Mouse (Mus musculus) frontal cortex, adult (tissue): ENCODE results near the gene Slc8b1.
A peak's percentile ranks its signal among the peaks of the same experiment; 100 is the strongest.

Experiments
- ATAC-seq: cut with Nextera tagmentation; 2 replicates; pipeline ENCODE4 v1.9.2; 2017; ENCODE audit warnings: mild to moderate bottlenecking, moderate library complexity, mixed read lengths; ENCODE audit not compliant: low TSS enrichment

Slc8b1 gene

DNA sequence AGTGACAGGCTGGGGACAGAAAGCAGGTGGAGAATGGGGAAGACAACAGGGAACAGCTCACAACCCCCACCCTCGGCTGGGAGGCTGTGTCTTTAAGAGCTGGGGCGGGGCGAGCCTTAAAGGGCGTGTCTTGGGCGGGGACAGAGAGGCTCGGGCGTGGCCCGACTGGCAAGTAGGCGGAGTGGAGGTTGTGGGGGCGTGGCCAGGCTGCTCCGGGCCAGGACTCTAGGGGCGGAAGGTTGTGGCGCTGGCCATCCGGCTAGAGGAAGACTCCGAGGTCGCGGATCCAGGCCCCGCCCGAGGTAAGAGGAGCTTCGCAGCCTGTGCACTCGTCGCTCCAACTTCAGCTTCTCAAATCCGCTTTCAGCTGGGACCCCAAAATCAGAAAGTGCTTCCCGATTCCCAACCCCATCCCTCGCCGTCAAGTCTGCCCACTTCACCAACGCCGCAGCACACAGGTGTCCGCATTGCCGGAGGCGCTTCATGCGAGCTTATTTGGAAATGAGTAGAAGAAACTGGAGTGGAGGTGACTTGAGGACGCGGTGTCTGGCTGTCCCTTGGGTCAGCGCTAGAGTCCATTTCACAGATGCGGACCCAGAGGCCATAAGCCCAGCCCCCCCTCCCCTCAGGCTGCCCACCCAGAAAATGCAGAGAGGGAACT lies at the start of gene Slc8b1:
Gene Slc8b1, plus strand, starts transcription at position 187 of the 661 bp plus-strand sequence.
- peak; percentile 85; the same call in 1 of the 2 replicates for ATAC-seq

DNA sequence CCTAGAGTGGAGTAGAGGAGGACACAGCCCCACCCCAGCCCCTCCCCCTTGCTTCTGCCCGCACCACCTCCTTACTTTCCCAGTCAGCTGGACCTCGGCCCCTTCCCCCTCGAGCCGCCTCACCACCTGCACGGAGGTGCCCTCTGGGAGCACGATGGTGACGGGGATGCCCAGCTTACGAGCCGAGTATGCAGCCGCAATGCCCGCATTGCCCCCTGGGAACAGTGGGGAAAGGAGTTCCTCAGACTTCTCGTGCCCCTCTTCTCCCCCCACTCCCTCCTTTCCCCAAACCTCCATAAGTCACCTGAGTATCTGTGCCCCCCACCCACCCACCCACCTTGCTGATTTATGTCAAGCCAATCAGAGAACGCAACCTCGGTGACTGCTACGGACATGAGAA lies 49.1 kb upstream of the Slc8b1 start:
- ATAC-seq = no peak

DNA sequence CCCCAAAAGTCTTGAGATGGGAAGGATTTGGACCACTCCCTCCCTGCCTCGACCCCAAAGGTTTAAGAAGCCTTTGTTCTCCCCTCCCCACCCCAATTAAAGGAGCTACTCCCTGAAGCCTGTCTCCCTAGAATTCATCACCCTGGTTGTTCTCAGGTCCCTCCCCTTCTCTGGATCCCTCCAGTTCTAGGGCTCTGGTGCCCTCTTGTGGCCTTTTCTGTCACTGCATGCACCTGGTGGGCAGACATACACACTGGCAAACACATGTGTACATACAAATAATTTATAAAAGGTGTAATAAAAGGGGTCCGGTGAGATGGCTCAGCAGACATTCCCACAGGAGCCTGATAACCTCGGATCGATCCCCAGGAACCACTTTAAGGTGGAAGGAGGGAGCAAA lies 46.6 kb upstream of the Slc8b1 start:
- no peak for ATAC-seq

DNA sequence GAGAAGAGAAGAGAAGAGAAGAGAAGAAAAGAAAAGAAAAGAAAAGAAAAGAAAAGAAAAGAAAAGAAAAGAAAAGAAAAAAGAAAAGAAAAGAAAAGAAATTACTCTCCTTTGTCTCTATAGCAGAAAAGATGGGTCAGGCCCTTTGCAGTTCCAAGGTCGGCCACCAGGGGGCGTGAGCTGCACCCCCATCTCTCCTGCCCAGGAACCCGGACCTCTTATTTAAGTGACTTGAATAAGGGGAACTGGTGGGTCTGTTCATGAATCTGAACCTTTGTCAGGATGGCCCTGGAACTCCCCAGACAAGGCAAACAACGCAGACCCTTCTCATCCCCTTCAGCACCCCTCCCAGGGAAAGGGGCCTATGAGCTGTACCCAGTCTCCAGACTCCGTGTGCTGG lies 45.9 kb upstream of the Slc8b1 start:
- no peak for ATAC-seq

DNA sequence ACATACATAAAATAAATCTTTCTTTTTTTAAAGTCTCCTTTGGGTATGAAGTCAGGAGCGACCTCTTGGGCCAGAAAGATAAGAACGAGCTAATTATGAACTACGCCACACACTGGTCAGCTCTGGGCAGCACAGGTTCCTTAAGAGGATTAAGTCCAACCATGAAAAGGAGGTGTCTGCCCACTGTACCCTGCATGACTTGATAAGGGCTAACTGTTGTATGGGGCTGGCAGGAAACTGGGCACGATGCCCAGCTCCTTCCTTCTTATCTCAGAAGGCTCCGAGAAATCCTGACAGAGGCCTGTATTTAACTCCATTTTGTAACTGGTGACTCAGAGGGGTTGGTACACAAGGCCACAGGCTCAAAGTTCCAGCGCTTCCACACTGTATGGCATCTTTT lies 45.1 kb upstream of the Slc8b1 start:
- ATAC-seq = no peak

DNA sequence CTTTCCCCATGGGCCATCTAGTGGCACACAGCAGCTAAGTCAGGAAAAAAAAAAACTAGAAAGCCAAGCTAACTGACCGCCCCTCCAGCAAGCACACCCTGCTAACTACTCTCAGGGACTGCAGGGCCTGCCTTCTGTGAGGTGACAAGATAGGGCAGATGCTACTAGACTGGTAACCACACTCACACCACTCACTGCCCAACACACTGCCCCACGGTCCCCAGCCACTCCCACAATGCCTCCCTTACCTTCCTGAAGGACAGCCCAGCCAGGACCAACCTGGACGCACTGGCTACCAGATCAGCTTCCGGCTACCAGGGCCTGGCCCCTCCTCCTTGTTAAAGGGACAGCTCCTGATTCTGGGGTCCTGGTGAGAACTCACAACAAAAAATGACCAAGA lies 43.9 kb upstream of the Slc8b1 start:
- no peak for ATAC-seq

DNA sequence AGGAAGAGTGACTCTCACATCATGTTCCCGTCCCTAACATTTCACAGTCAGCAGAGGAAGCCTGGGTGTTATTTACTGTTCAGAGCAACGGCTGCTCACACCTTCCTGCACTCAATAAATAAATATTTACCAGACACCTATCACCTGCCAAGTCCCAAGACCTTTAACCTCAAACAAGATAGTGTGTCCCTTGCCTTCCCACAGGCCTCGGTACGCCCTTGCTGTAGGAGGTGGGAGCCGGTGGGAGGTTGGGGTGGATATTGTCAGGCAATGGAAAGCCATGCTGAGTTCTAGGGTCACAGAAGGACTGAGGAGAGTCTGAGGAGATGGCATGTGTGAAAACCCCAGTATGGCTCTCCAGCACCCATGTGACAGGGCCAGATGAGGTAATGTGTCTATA lies 42.6 kb upstream of the Slc8b1 start:
- no peak for ATAC-seq

DNA sequence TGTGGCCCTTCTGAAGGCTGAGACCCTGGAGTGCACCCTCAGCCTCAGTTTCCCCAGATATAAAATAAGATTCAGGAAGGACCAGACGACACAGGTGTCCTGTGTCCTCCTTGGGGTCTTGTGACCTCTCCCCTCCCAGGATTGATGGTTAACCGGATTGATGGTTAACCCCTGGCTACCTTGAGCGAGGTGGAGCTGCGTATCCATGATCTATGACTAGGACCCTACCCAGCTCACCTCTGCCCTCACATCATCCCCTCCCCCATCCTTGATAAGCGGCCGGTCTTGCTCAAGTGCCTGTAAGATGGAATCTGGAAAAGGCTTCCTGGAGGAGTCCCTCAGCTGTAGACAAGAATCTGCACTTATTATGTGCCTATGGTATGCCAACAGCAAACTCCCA lies 42.1 kb upstream of the Slc8b1 start:
- ATAC-seq = no peak

DNA sequence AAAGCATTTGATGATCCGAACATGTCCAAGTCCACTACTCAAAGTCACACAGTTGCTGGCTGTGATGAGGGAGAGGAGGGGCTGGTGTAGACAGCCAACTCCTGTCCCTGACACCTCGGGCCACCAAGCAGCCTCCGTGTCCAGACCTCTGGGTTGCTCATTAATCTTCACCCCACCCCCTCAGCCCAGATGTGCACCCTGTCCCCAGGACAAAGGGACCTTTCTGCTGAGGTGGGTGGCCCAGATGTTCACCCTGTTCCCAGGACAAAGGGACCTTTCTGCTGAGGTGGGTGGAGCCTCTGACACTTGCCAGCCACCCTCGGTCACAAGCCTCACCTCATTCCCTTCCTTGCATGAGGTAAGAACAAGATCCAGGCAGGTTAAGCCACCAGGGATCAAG lies 39.4 kb upstream of the Slc8b1 start:
- ATAC-seq = no peak

DNA sequence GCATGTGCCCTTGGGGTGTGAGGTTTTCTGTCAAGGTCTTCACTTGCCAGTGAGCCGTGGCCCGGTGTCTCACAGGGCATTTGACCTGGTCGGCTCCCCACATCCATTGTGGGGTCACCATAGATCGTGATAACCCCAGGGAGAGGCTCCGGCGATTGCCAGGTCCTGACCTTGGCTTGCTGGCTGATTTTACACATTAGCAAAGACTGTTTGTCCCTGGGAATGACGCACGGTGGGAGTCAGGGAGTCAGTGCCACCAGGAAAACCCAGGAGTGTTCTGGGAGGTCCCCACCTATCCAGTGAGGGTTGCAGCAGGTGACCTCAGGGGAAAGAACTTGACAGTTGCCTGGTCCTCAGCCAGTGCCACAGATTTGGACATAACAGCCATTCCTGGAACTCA lies 38.2 kb upstream of the Slc8b1 start, which contains the start of gene Sdsl:
Gene Sdsl, minus strand, starts transcription at position 41 of the 400 bp plus-strand sequence.
- ATAC-seq = no peak

DNA sequence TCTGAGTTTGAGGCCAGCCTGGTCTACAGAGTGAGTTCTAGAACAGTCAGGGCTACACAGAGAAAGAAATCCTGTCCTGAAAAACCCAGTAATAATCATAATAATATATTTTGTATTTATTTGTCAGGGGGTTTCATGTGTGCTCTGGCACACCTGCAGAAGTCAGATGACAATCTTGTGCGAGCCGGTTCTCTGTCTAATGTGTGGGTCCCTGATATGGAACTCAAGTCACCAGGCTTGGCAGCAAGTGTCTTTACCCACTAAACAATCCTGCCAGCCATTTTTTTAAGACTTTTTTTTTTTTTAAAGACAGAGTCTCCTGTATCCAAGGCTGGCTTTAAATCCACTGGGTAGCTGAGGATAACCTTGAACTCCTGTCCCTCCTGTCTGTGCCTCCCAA lies 37.6 kb upstream of the Slc8b1 start:
- no peak for ATAC-seq

DNA sequence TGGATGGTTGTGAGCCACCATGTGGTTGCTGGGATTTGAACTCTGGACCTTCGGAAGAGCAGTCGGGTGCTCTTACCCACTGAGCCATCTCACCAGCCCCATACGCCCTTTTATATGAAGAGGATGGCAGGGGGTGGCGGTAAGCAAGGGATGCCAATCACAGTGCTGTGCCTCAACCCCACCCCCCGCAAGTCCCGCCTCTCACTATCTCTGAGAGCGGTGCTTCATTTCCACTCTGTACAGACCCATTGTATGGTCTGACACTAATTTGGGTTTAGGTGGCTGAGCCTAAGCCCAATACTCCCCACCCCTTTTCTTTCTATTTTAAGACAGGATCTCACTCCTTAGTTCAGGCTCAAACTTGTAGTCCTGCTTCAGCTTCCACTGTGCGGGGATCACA lies 35.1 kb upstream of the Slc8b1 start:
- ATAC-seq = no peak

DNA sequence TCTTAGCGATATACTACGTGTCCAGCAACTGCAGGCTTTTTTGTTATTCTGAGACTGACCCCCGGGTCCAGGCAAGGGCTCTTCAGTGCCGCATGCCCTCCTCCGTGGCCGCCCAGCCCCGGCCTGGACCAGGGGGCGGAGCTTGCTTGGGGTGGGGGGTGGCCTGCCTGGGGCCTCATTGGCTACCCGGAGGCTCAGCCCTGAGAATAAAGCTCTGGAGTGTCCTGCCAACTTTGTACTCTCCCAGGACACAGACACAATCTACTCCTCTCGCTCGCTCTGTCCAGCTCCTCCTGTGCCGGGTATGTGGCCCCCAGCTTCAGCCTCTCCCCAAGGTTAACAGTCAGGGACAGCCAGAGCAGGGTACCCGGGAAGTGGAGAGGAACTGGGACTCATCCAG lies 34.7 kb upstream of the Slc8b1 start, which contains the start of gene Sds:
Gene Sds, plus strand, starts transcription at position 231 of the 400 bp plus-strand sequence.
- ATAC-seq = no peak

DNA sequence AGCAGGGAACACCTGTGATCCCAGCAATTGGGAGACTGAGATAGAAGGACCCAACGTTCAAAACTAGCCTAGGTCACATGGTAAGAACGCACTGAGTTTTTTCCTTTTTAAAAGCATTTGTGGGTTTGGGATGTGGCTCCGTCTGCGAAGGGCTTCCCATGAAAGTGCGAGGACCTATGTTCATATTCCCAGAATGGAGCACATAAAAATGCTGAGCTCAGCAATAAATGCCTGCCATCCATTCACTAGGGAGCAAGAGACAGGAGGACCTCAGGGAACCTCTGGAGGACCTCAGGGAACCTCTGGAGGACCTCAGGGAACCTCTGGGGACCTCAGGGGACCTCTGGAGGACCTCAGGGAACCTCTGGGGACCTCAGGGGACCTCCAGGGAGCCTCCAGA lies 33.0 kb upstream of the Slc8b1 start:
- no peak for ATAC-seq

DNA sequence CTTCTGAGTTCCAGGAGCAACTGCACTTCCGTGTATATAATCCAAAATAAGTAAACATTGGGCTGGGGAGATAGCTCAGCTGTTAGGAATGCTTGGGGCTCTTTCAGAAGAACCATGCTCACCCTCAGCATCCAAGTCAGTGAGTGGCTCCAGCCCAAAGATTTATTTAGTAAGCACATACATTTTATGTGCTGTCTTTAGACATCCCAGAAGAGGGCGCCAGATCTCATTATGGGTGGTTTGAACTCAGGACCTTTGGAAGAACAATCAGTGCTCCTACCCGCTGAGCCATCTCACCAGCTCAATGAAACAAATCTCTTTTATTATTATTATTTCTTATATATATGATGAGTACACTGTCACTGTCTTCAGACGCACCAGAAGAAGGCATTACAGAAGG lies 31.4 kb upstream of the Slc8b1 start:
- no peak for ATAC-seq

DNA sequence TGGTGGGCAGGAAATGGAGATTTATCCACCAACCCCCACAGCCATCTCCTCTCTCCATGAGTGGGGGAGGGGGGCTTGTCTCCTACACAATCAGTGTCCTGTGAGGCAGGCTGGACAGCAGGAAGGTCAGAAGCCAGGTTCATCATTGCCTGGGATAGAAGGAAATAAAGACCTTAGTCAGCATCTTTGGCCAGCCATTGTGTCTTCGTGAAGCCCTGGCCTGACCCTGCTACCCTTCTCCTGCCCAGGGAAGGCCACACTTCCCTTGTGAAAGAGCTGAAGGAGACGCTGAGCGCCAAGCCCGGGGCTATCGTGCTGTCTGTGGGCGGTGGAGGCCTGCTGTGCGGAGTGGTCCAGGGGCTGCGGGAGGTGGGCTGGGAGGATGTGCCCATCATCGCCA lies 29.8 kb upstream of the Slc8b1 start:
- ATAC-seq = no peak

DNA sequence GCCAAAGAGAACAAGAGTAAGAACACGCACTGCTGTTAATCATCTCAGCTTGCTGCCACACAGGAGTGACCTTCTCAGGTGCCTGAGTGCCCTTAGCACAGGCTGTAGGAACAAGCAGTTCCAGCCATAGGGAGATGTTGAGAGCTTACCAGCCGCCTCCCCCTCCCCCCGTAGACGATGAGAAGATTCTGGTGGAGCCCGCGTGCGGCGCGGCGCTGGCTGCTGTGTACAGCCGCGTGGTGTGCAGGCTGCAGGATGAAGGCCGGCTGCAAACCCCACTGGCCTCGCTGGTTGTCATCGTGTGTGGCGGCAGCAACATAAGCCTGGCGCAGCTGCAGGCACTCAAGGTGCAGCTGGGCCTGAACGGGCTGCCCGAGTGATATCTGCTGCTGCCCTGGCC lies 27.6 kb upstream of the Slc8b1 start:
- no peak for ATAC-seq

DNA sequence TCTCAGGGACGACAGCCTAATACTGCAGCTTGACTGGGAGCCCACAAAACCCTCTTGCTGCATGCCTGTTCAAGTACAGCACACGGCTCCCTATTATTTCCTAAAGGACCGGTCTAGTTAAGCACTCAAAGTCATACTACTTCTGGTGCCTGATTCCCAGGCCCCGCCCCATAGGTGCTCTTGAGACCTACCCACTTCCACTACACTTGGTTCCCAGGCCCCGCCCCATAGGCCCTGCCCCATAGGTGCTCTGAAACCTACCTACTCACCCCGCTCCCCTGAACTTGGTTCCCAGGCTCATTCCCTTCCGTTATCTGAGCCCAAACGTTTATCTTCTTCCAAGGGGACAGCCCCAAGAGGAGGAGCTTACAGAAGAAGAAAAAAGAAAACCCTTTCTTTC lies 23.1 kb upstream of the Slc8b1 start:
- ATAC-seq = no peak

DNA sequence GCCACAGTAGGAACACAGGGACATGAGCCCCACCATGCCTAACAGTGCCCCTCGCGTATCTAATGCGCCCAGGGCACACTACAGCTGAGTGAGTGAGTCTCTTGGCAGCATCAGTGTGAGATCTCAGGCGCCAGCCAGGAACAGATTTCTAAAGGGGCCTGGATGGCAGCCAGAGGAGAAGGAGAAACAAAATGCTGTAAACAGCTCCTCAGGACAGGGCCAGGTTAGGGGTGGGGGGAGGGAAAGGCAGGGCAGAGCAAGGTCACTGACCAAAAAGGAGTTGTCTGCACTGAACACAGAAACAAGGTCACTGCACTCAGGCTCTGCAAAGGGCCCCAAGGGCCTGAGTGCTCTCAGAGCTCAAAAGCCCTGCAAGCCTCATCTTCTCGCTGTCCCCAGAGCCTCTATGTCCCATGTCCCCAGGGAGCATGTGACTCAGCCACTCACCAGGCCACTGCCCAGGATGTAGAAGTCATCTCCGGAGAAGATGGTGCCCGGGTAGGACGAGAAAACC lies 20.2 kb upstream of the Slc8b1 start:
- ATAC-seq = no peak

DNA sequence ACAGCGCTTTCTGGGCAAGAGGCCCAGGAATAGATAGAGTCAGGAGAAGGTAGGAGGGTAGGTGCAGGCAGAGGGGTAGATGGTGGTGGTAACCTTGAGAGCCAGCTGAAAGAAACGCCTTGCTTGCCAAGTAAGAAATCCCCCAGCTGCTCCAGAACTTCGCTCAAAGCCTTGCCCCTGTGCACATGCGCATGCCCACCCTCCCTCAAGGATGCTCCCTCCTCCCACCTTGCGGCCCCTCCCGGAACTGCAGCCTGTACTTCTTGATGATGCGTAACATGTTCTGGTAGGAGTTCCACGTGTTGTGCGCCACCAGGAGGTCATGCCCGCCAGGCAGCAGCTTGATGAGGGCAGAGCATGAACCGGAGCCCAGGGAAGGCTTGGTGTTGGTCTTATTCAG lies 18.5 kb upstream of the Slc8b1 start:
- ATAC-seq = 0 out of 2 replicates have a peak, but pooled peaks have one; percentile 41

DNA sequence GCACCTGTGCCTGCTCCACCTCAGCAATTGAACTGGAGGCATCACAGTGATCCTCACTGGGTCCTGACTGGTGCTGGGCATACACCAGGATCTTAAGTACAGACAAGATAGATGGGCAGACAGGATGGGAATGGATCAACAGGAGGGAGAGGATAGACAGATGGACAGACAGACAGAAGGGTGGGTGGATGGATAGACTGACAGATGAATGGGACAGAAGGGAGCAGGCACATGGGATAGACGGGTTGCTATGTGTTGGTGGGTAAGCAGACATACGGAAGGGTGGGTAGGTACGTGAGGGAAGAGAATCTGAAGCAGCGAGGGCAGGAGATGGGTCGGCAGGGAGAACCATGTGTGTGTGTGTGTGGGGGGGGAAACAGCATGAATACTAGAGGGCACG lies 17.5 kb upstream of the Slc8b1 start:
- no peak for ATAC-seq

DNA sequence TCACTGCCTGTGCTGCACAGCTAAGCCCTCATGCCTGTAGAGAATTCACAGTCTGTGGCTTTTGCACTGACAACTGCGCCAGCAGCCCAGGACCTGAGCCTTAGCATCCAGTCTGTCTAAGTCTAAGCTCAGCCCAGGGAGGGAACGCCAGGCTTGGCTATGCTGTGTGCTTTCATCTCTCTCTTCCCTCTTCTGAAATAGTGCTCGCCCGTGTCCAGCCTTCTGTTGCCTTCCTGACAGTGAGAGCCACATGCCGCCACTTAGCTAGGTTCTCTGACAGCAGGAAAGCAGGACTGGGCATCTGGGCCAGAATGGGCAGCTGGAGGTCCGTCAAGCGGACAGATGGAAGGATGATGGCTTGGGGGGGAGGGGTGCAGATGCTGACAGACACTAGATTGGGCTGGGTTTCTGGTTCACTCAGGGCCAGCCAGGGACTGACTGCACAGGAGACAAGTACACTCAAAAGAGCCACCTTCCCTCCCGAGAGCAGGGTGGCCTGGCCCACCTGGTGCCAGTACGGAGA lies 17.0 kb upstream of the Slc8b1 start:
- 0 out of 2 replicates have a peak, but pooled peaks have one; percentile 31 for ATAC-seq

DNA sequence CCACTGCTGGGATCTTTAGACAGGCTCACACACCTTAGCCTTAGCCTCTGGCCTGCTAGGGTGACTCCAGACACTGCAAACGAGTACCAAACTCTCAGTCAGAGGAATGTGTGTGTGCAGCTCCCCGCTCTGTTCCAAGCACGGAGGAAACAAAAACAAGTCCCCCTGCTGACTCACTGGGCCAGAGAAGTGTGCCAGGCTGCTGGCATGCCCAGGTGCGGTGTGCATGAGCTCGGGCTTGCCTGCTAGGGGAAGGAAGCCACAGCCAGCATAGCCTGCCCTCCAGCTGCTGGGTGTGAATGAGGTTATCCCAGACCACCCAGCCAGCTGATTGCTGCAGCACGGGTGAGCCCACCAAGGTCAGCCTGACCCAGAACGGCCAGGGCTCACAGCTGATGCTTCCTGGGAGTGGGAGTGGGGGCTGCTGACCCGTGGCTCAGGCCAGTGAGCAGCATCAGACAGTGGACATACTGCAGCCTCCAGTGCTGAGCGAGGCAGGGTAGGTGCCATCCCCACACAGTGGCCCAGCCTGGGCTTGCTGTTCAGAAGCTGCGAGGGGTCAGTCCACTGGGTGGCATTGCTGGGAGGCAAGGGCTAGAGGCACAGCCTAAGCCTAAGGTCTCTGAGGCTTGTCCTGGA lies 15.8 kb upstream of the Slc8b1 start:
- peak; percentile 32 for ATAC-seq
